Mouse (Mus musculus) brain, embryonic 14.5 days (tissue): ENCODE measurements at regions not wholly inside any gene's neighbourhood (a gene's known extent, or its start where the extent isn't known, plus 50 kb on each side); places are given as distances from the start of the nearest gene placed in this dataset.

ENCODE experiments used
- CTCF ChIP-seq: fragments of 200-500 bp; IDR thresholded peaks from 2 replicates; pipeline ENCODE4 v1.5.1; 2012; ENCODE audit warnings: inconsistent platforms, mild to moderate bottlenecking, moderate library complexity, borderline replicate concordance; ENCODE audit not compliant: insufficient read depth, insufficient read length; ENCODE audit errors: extremely low read depth
- POLR2A ChIP-seq: fragments of 200-500 bp; IDR thresholded peaks from 2 replicates; pipeline ENCODE4 v1.6.1; 2012; ENCODE audit warnings: mild to moderate bottlenecking, inconsistent platforms, borderline replicate concordance; ENCODE audit not compliant: poor library complexity, insufficient read depth, insufficient read length, severe bottlenecking; ENCODE audit errors: extremely low read depth

GRCm38 (mm10) chr15:6154706-6155105 lies 144.9 kb upstream of the Dab2 start:
- TF ChIP-seq POLR2A (no peak), CTCF (no peak)
